Mouse (Mus musculus): ENCODE measurements around the gene Pou4f2. TPM values are rescaled to one million over a fixed set of nuclear protein-coding genes. Genes with fewer than 3 reads are reported as not detected.

Gene Pou4f2
- polyA plus RNA-seq, 1 experiment from 2014 or later = 20.9 TPM

DNA sequence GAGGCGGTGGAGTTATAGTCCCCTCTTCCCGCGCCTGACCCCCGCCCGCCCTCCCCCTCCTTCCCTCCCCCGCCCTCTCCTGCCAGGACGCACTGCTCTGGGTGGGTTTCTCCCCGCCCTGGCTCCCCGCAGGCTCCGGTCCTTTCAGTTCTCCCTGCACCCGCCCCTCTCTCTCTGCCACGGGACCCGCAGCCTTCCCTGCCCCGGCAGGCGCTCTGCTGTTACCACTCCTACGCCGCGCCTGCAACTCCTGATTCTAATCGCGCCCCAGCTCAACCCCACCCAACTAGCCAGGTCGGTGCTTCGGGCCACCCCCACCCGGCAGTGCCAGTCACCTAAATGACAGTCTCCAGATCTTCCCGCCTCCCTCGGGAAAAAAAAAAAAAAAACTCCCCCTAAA lies 216 bp upstream of the Pou4f2 start:
- H3K9ac ChIP-seq (replicated peaks; ENCODE audit: low read length) = peak overlapping the region; percentile 60
- peak overlapping the region; percentile 85 for H3K27ac ChIP-seq (replicated peaks; ENCODE audit: low read depth, low read length)

GRCm38 (mm10) chr8:78435624-78435960 lies 853 bp downstream of the Pou4f2 start:
- DNase-seq (peak; percentile 50), ATAC-seq (ENCODE audit: low FRiP score, low TSS enrichment) (peak; percentile 5; the same call in 1 of the 2 replicates)
- H3K27me3 ChIP-seq (ENCODE audit: control insufficient read depth, insufficient read depth, low read length) = peaks cover 54% of the 10 kb centered on the region
- peak overlapping the region; percentile 50 for H3K4me3 ChIP-seq (replicated peaks; ENCODE audit: low read depth, low read length)
- peak overlapping the region; percentile 60; the same call in 1 of the 2 replicates for H3K9ac ChIP-seq (replicated peaks; ENCODE audit: low read length)
- no peaks in the 10 kb centered on the region for H3K36me3 ChIP-seq (ENCODE audit: control insufficient read depth, insufficient read depth, low read length)
- under 1% methylated on average over 18 of the region's 18 CpGs for WGBS
- peak overlapping the region; percentile 85 for H3K27ac ChIP-seq (replicated peaks; ENCODE audit: low read depth, low read length)
- peaks cover 24% of the 10 kb centered on the region for H3K4me1 ChIP-seq (ENCODE audit: control insufficient read depth, insufficient read depth, low read length)
- H3K4me2 ChIP-seq (ENCODE audit: low read length) = peak overlapping the region; percentile 78
- H3K9me3 ChIP-seq (ENCODE audit: control insufficient read depth, low read length) = no peaks in the 10 kb centered on the region

More for the DNA sequence above, 216 bp upstream of the Pou4f2 start:
- H3K4me3 ChIP-seq (replicated peaks; ENCODE audit: low read depth, low read length) = peak overlapping the region; percentile 50
- no peak; the same call in none of the 2 replicates for ATAC-seq (ENCODE audit: low FRiP score, low TSS enrichment)
- DNase-seq = no peak
- H3K27me3 ChIP-seq (ENCODE audit: control insufficient read depth, insufficient read depth, low read length) = peaks cover 50% of the 10 kb centered on the region
- under 1% methylated on average over 22 of the region's 25 CpGs for WGBS
- no peaks in the 10 kb centered on the region for H3K36me3 ChIP-seq (ENCODE audit: control insufficient read depth, insufficient read depth, low read length)
- H3K4me1 ChIP-seq (ENCODE audit: control insufficient read depth, insufficient read depth, low read length) = peaks cover 24% of the 10 kb centered on the region
- peak overlapping the region; percentile 78 for H3K4me2 ChIP-seq (ENCODE audit: low read length)
- H3K9me3 ChIP-seq (ENCODE audit: control insufficient read depth, low read length) = no peaks in the 10 kb centered on the region

DNA sequence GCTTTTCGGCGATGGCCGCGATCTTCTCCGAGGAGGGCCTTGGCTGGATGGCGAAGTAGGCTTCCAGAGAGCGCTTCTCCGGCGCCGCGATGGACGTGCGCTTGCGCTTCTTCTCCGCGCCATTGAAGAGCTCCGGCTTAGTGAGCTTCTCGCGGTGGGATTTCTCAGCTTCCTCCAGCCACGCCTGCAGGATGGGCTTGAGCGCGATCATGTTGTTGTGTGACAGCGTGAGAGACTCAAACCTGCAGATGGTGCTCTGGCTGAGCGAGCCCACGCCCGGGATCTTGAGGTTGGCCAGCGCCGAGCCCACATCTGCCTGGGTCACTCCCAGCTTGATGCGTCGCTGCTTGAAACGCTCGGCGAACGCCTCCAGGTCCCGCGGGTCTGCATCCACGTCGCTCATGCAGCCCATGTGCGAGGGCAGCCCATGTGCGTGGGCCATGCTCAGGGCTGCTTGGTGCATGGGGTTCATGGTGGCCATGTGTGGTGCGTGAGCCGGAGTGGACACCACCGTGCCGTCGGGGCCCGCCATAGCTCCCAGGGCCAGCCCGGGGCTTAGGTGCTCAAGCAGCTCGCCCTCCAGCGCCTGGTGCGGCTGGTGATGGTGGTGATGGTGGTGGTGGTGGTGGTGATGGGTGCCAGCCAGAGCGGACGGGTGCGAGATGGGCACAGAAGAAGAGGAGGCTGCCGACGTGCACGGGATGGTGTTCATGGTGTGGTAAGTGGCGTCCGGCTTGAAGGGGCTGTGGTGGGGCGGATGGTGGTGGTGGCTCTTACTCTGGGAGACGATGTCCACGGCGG lies 1.4 kb downstream of the Pou4f2 start:
- no peaks in the 10 kb centered on the region for H3K9me3 ChIP-seq (ENCODE audit: control insufficient read depth, low read length)
- H3K4me1 ChIP-seq (ENCODE audit: control insufficient read depth, insufficient read depth, low read length) = peaks cover 24% of the 10 kb centered on the region
- H3K4me3 ChIP-seq (replicated peaks; ENCODE audit: low read depth, low read length) = peak overlapping the region; percentile 50
- DNase-seq = peak; percentile 68
- no peaks in the 10 kb centered on the region for H3K36me3 ChIP-seq (ENCODE audit: control insufficient read depth, insufficient read depth, low read length)
- H3K9ac ChIP-seq (replicated peaks; ENCODE audit: low read length) = peak overlapping the region; percentile 60; the same call in 1 of the 2 replicates
- ATAC-seq (ENCODE audit: low FRiP score, low TSS enrichment) = 0 out of 2 replicates have a peak, but pooled peaks have one; percentile 13
- under 1% methylated on average over 62 of the region's 62 CpGs for WGBS
- peak overlapping the region; percentile 78 for H3K4me2 ChIP-seq (ENCODE audit: low read length)
- peak overlapping the region; percentile 85 for H3K27ac ChIP-seq (replicated peaks; ENCODE audit: low read depth, low read length)
- peaks cover 49% of the 10 kb centered on the region for H3K27me3 ChIP-seq (ENCODE audit: control insufficient read depth, insufficient read depth, low read length)

DNA sequence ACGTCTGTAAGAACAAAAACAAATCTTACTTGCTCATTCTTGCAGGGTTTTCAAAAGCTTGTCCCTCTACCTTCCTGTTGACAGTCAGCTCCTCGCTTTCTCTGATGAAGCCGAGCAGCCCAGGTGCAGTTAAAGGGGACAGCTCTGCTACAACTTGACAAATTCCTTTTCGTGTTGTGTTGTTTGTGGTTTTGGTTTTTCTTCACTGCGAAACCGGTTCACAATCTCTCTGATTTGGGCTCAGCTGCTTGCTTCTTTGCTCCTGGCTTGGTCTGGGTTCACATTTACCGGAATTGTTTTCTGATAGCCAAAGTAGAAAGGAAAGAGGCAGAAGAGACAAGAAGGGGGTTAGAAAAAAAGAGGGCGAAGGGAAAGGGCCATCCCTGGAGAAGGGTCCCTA lies 2.1 kb downstream of the Pou4f2 start:
- WGBS = 1% methylated on average over 8 of the region's 8 CpGs
- Histone ChIP-seq H3K27ac (replicated peaks; ENCODE audit: low read depth, low read length) (peak overlapping the region; percentile 85), H3K27me3 (ENCODE audit: control insufficient read depth, insufficient read depth, low read length) (peaks cover 49% of the 10 kb centered on the region), H3K36me3 (ENCODE audit: control insufficient read depth, insufficient read depth, low read length) (no peaks in the 10 kb centered on the region), H3K4me3 (replicated peaks; ENCODE audit: low read depth, low read length) (peak overlapping the region; percentile 50), H3K9ac (replicated peaks; ENCODE audit: low read length) (peak overlapping the region; percentile 60; the same call in 1 of the 2 replicates), H3K9me3 (ENCODE audit: control insufficient read depth, low read length) (no peaks in the 10 kb centered on the region), H3K4me1 (ENCODE audit: control insufficient read depth, insufficient read depth, low read length) (peaks cover 24% of the 10 kb centered on the region), H3K4me2 (ENCODE audit: low read length) (peak overlapping the region; percentile 78)
- DNase-seq = no peak
- ATAC-seq (ENCODE audit: low FRiP score, low TSS enrichment) = no peak

DNA sequence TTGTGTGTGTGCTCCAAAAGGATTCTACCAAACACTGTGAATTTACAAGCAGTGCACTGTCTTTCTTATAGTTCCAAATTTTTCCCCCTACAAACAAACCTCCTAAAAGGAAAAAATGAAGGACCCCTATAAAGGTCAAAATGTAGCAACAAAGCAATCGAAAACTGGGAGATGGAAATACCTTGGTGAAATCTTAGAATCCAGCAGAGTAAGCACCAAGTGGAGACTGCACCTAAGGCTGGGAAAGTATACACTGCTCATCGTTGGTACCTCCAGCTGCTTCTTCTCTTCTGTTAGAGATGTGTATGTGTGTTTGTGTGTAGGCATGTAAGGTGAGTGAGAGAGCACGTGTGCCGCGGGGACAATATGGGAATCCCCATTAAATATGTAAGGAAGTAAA lies 3.1 kb downstream of the Pou4f2 start:
- Histone ChIP-seq H3K36me3 (ENCODE audit: control insufficient read depth, insufficient read depth, low read length) (no peaks in the 10 kb centered on the region), H3K4me1 (ENCODE audit: control insufficient read depth, insufficient read depth, low read length) (peaks cover 24% of the 10 kb centered on the region), H3K27ac (replicated peaks; ENCODE audit: low read depth, low read length) (no peak overlapping the region), H3K4me2 (ENCODE audit: low read length) (peak overlapping the region; percentile 78), H3K9me3 (ENCODE audit: control insufficient read depth, low read length) (no peaks in the 10 kb centered on the region), H3K4me3 (replicated peaks; ENCODE audit: low read depth, low read length) (peak overlapping the region; percentile 50), H3K9ac (replicated peaks; ENCODE audit: low read length) (peak overlapping the region; percentile 60; the same call in 1 of the 2 replicates), H3K27me3 (ENCODE audit: control insufficient read depth, insufficient read depth, low read length) (peaks cover 49% of the 10 kb centered on the region)
- ATAC-seq (ENCODE audit: low FRiP score, low TSS enrichment) = no peak
- no peak for DNase-seq
- WGBS = 13% methylated on average over 5 of the region's 5 CpGs

GRCm38 (mm10) chr8:78432451-78432850 lies 4.0 kb downstream of the Pou4f2 start:
- Histone ChIP-seq H3K4me2 (ENCODE audit: low read length) (peak overlapping the region; percentile 78), H3K9me3 (ENCODE audit: control insufficient read depth, low read length) (no peaks in the 10 kb centered on the region), H3K9ac (replicated peaks; ENCODE audit: low read length) (no peak overlapping the region), H3K27me3 (ENCODE audit: control insufficient read depth, insufficient read depth, low read length) (peaks cover 47% of the 10 kb centered on the region), H3K36me3 (ENCODE audit: control insufficient read depth, insufficient read depth, low read length) (no peaks in the 10 kb centered on the region), H3K4me1 (ENCODE audit: control insufficient read depth, insufficient read depth, low read length) (peaks cover 18% of the 10 kb centered on the region; the same call in 1 of the 2 replicates), H3K27ac (replicated peaks; ENCODE audit: low read depth, low read length) (0 out of 2 replicates have a peak overlapping the region, but pooled peaks have one; percentile 22), H3K4me3 (replicated peaks; ENCODE audit: low read depth, low read length) (peak overlapping the region; percentile 27)
- ATAC-seq (ENCODE audit: low FRiP score, low TSS enrichment) (no peak), DNase-seq (no peak)
- 19% methylated on average over 1 of the region's 1 CpGs for WGBS

- peak; percentile 68 for DNase-seq
- peak overlapping the region; percentile 27 for H3K4me3 ChIP-seq (replicated peaks; ENCODE audit: low read depth, low read length)
- WGBS = 5% methylated on average over 4 of the region's 4 CpGs
Measured at GRCm38 (mm10) chr8:78431356-78431755, 5.1 kb downstream of the Pou4f2 start.

DNA sequence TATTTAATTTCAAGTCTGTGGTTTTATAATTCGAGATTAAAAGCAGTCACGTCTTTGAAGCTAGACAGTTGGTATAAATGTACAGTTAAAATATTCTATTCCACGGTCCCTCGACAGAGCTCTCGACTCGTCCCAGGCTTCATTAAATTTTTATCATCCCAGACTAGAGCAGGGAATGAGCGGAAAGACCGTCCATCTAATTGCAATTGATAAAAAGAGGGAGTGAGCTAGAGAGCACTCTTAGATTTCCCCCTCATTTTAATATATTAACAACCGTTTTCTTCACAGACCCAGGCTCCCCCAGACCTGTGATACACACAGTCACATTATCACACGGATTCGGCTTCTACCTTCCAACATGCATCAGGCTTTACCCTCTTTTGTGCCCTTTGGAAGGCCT lies 8.3 kb downstream of the Pou4f2 start:
- Histone ChIP-seq H3K4me1 (ENCODE audit: control insufficient read depth, insufficient read depth, low read length) (peaks cover 8% of the 10 kb centered on the region; the same call in 1 of the 2 replicates), H3K36me3 (ENCODE audit: control insufficient read depth, insufficient read depth, low read length) (no peaks in the 10 kb centered on the region), H3K27me3 (ENCODE audit: control insufficient read depth, insufficient read depth, low read length) (peaks cover 58% of the 10 kb centered on the region), H3K9ac (replicated peaks; ENCODE audit: low read length) (0 out of 2 replicates have a peak overlapping the region, but pooled peaks have one; percentile 16), H3K4me3 (replicated peaks; ENCODE audit: low read depth, low read length) (no peak overlapping the region), H3K9me3 (ENCODE audit: control insufficient read depth, low read length) (no peaks in the 10 kb centered on the region), H3K27ac (replicated peaks; ENCODE audit: low read depth, low read length) (peak overlapping the region; percentile 73), H3K4me2 (ENCODE audit: low read length) (peak overlapping the region; percentile 54)
- peak; percentile 71 for DNase-seq
- WGBS = 2% methylated on average over 11 of the region's 11 CpGs
- ATAC-seq (ENCODE audit: low FRiP score, low TSS enrichment) = peak; percentile 75

More at GRCm38 (mm10) chr8:78431356-78431755, 5.1 kb downstream of the Pou4f2 start:
- peaks cover 57% of the 10 kb centered on the region for H3K27me3 ChIP-seq (ENCODE audit: control insufficient read depth, insufficient read depth, low read length)
- H3K9ac ChIP-seq (replicated peaks; ENCODE audit: low read length) = no peak overlapping the region
- H3K36me3 ChIP-seq (ENCODE audit: control insufficient read depth, insufficient read depth, low read length) = no peaks in the 10 kb centered on the region
- no peak overlapping the region for H3K27ac ChIP-seq (replicated peaks; ENCODE audit: low read depth, low read length)
- H3K4me1 ChIP-seq (ENCODE audit: control insufficient read depth, insufficient read depth, low read length) = peaks cover 16% of the 10 kb centered on the region; the same call in 1 of the 2 replicates
- no peak for ATAC-seq (ENCODE audit: low FRiP score, low TSS enrichment)
- H3K4me2 ChIP-seq (ENCODE audit: low read length) = peak overlapping the region; percentile 78
- H3K9me3 ChIP-seq (ENCODE audit: control insufficient read depth, low read length) = no peaks in the 10 kb centered on the region
